Mouse (Mus musculus) midbrain, embryonic 12.5 days (tissue): ENCODE measurements around the gene Rftn1. TPM values are rescaled to one million over a fixed set of nuclear protein-coding genes. Genes with fewer than 3 reads are reported as not detected.

Experiments used
- ATAC-seq: fragments of 200-750 bp; cut with Nextera tagmentation; 2 replicates; pipeline ENCODE4 v1.8.0; 2017; ENCODE audit warnings: low read depth, moderate TSS enrichment, moderate library complexity; ENCODE audit not compliant: low FRiP score
- H3K27ac ChIP-seq: fragments of 300-500 bp; sonication (generic); replicated peaks from 2 replicates; pipeline ENCODE4 v1.5.1; 2016; ENCODE audit warnings: mild to moderate bottlenecking
- H3K27me3 ChIP-seq: fragments of 300-500 bp; sonication (generic); 2 replicates; pipeline ENCODE4 v1.6.1; 2016; ENCODE audit warnings: mild to moderate bottlenecking
- H3K36me3 ChIP-seq: fragments of 300-500 bp; sonication (generic); 2 replicates; pipeline ENCODE4 v1.6.1; 2016
- H3K4me1 ChIP-seq: fragments of 300-500 bp; sonication (generic); 2 replicates; pipeline ENCODE4 v1.6.1; 2016
- H3K4me2 ChIP-seq: fragments of 300-500 bp; sonication (generic); replicated peaks from 2 replicates; pipeline ENCODE4 v1.6.1; 2016; ENCODE audit warnings: mild to moderate bottlenecking, moderate library complexity
- H3K4me3 ChIP-seq: fragments of 300-500 bp; sonication (generic); 2 replicates; pipeline ENCODE4 v1.5.1; 2016; ENCODE audit warnings: mild to moderate bottlenecking
- H3K9ac ChIP-seq: fragments of 300-500 bp; sonication (generic); replicated peaks from 2 replicates; pipeline ENCODE4 v1.6.1; 2016; ENCODE audit warnings: mild to moderate bottlenecking, moderate library complexity
- H3K9me3 ChIP-seq: fragments of 300-500 bp; sonication (generic); 2 replicates; pipeline ENCODE4 v1.6.1; 2016; ENCODE audit warnings: mild to moderate bottlenecking
- WGBS: fragments of 180-500 bp; shearing (Covaris S2); methylation state at CpG from one replicate; pipeline ENCODE4 v1.1.7; 2016; 5-methylcytosine and 5-hydroxymethylcytosine counted together
- polyA plus RNA-seq: library from polyadenylated mRNA; unstranded; fragments of >200 nt; fragmentation: Nextera tagmentation; extraction: Ambion mirVana; gene quantifications from 2 replicates; pipeline ENCODE4 v1.2.1, GENCODE M21; 2016

Gene Rftn1
- polyA plus RNA-seq, 1 experiment from 2014 or later: 4.5 TPM

DNA sequence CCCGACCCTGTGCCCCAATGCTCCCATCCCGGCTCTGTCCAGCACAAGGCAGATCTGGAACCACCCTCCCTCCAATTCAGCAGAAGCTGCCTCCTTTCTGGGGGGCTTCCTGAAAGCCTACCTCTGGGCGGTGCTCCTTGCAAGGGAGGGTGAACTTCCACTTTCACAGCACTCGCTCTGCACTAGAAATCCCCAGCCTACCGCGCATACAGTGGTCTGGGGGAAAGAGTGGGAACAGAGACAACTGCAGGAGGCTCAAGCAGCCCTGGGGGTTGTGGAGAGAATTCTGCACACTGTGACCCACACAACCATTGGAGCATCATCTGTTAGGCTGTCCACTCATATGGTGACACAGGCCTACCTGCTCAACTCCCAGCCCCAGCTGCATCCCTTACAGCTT, 30.7 kb downstream of the Rftn1 start:
- H3K9me3 ChIP-seq: 0 out of 2 replicates have a peak, but pooled peaks cover 3% of the 10 kb centered on the region
- H3K27me3 ChIP-seq: no peaks in the 10 kb centered on the region
- ATAC-seq: no peak
- H3K36me3 ChIP-seq: no peaks in the 10 kb centered on the region
- no peak overlapping the region for H3K27ac ChIP-seq
- no peaks in the 10 kb centered on the region for H3K4me1 ChIP-seq
- WGBS: 88% methylated on average over 6 of the region's 6 CpGs
- H3K4me3 ChIP-seq: no peak overlapping the region
- no peak overlapping the region for H3K9ac ChIP-seq
- no peak overlapping the region for H3K4me2 ChIP-seq

GRCm38 (mm10) chr17:50158565-50158964, 31.9 kb downstream of the Rftn1 start:
- Histone ChIP-seq H3K27ac (no peak overlapping the region), H3K27me3 (no peaks in the 10 kb centered on the region), H3K4me1 (no peaks in the 10 kb centered on the region), H3K9me3 (no peaks in the 10 kb centered on the region), H3K4me3 (no peak overlapping the region), H3K4me2 (no peak overlapping the region), H3K9ac (no peak overlapping the region), H3K36me3 (no peaks in the 10 kb centered on the region)
- no peak for ATAC-seq
- 92% methylated on average over 6 of the region's 6 CpGs for WGBS

DNA sequence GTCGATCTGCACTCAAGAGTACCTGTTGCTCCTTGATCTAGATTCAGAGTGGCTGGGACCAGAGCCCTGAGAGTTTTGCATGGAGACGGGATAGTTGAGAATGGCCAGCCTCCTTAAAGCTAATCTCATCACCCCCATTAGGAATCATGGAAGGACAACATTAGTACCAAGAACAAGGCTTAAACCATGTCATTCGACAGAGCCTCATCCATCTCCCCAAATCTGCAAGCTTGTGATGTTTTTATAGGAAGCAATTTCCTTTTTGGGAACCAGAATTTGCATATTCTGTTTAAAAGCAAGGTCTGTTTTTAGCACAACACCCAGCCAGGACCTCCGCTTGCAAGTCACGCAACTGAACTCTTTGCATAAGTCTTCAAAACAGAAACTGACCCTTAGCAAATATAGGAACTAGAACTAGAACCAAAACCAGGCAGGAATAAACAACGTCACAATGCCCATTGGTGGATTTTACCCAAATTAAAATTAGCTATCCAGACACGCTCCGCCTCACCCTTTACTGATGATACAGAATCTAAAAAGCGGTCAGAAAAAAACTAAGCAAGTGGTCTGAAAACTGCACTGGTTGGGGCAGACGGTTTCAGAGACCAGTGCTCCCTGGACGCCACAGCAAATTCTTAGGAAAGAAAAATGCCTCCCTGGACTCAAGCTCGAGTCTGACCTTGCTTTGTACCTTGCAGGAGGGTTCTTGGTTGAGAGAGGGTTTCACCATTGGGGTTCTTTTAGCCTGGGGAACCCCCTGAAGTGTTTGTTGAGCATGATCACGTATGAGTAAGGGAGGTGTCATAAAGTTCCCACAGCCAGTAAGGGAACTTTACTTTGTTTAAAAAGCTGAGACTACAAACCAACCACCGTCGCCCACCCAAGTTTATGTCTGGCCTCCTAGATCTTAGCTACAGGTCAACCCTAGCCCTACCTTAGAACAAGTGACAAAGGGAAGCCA, 33.0 kb downstream of the Rftn1 start:
- H3K9me3 ChIP-seq: no peaks in the 10 kb centered on the region
- H3K4me2 ChIP-seq: no peak overlapping the region
- no peak overlapping the region for H3K4me3 ChIP-seq
- no peak overlapping the region for H3K9ac ChIP-seq
- no peaks in the 10 kb centered on the region for H3K4me1 ChIP-seq
- H3K27me3 ChIP-seq: no peaks in the 10 kb centered on the region
- ATAC-seq: no peak
- H3K27ac ChIP-seq: no peak overlapping the region
- WGBS: 89% methylated on average over 15 of the region's 15 CpGs
- no peaks in the 10 kb centered on the region for H3K36me3 ChIP-seq

GRCm38 (mm10) chr17:50152085-50152484, 38.4 kb downstream of the Rftn1 start:
- H3K9me3 ChIP-seq: no peaks in the 10 kb centered on the region
- H3K4me1 ChIP-seq: peaks cover 13% of the 10 kb centered on the region
- 89% methylated on average over 5 of the region's 5 CpGs for WGBS
- no peak overlapping the region for H3K9ac ChIP-seq
- no peak for ATAC-seq
- no peaks in the 10 kb centered on the region for H3K36me3 ChIP-seq
- no peak overlapping the region for H3K4me2 ChIP-seq
- no peaks in the 10 kb centered on the region for H3K27me3 ChIP-seq
- no peak overlapping the region for H3K27ac ChIP-seq
- H3K4me3 ChIP-seq: no peak overlapping the region

- Histone ChIP-seq H3K9ac (no peak overlapping the region), H3K4me2 (no peak overlapping the region), H3K4me3 (no peak overlapping the region), H3K36me3 (no peaks in the 10 kb centered on the region), H3K27ac (no peak overlapping the region), H3K9me3 (no peaks in the 10 kb centered on the region), H3K4me1 (peaks cover 13% of the 10 kb centered on the region), H3K27me3 (no peaks in the 10 kb centered on the region)
- WGBS: 61% methylated on average over 7 of the region's 7 CpGs
- ATAC-seq: no peak; the same call in 1 of the 2 replicates
These were observed 39.2 kb downstream of the Rftn1 start for GRCm38 (mm10) chr17:50151208-50151723.

- ATAC-seq: peak; percentile 44; the same call in 1 of the 2 replicates
- WGBS: 67% methylated on average over 16 of the region's 16 CpGs
- Histone ChIP-seq H3K27me3 (no peaks in the 10 kb centered on the region), H3K27ac (peak overlapping the region; percentile 46; the same call in 1 of the 2 replicates), H3K4me2 (no peak overlapping the region), H3K9ac (no peak overlapping the region), H3K9me3 (no peaks in the 10 kb centered on the region), H3K4me1 (peaks cover 13% of the 10 kb centered on the region), H3K4me3 (no peak overlapping the region), H3K36me3 (no peaks in the 10 kb centered on the region)
These were observed 39.9 kb downstream of the Rftn1 start for GRCm38 (mm10) chr17:50150416-50151207.

DNA sequence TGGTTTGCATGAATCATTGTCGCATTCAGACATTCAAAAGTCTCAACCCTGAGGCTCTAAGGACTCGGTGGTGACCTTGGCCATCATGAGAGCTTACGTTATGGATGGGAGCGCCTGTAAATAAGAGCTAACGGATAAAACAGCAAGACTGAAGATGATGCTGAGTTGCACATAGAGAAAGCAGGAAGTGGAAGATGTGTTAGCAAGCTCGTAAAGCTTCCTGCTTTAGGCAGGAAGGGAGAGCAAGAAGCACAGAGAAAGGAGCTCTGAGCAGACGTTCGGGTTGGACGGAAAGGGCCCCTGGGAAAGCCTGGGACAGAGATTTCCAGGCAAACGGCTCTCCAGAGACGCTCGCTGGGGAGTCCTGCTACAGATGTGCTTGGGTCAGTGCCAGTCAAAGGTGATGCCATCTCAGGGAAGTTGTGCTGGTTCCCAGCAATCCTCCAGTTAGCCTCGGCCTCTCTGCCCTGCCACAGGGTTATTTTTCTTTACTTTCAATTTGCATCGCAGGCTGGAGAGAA, 40.7 kb downstream of the Rftn1 start:
- H3K4me2 ChIP-seq: no peak overlapping the region
- no peaks in the 10 kb centered on the region for H3K36me3 ChIP-seq
- H3K4me1 ChIP-seq: peaks cover 13% of the 10 kb centered on the region
- ATAC-seq: 0 out of 2 replicates have a peak, but pooled peaks have one; percentile 23
- no peaks in the 10 kb centered on the region for H3K27me3 ChIP-seq
- H3K9me3 ChIP-seq: no peaks in the 10 kb centered on the region
- no peak overlapping the region for H3K9ac ChIP-seq
- 76% methylated on average over 14 of the region's 14 CpGs for WGBS
- H3K4me3 ChIP-seq: no peak overlapping the region
- H3K27ac ChIP-seq: peak overlapping the region; percentile 46

DNA sequence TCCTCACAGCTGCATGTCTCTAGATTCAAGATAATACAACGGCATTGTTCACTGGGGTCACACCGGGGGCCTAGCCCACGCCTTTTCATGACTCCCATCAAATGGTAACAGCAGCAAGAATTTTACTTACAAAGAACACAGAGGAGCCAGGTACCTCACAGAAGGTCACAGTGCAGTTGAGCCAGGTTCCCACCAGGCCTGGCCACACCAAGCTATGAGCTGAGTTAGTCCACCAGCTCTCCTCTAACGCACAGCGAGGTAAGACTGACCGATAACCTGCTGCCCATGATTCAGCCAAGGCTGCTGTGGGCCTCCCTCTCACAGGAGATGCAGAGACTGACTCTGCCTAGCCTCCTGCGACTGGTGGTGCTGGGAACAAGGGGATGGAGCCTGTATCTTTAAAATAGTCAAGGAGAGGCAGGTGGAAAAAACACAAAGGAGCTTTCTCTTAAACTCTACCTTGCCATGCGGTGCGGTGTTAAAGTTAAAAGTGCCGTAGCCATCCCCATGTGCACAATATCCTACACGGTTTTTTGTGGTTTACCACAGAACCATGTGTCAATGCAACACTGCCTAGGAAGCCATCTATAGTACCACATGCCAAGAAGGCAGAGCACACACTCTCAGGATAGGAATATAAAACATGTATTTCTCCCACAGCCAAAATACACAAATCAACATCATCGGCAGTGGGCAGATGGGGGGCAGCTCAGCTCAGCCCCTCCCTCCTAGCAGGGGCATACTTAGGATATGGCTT, 42.5 kb downstream of the Rftn1 start:
- Histone ChIP-seq H3K4me2 (no peak overlapping the region), H3K4me3 (no peak overlapping the region), H3K36me3 (no peaks in the 10 kb centered on the region), H3K9ac (no peak overlapping the region), H3K27me3 (no peaks in the 10 kb centered on the region), H3K4me1 (peaks cover 13% of the 10 kb centered on the region), H3K27ac (no peak overlapping the region), H3K9me3 (no peaks in the 10 kb centered on the region)
- WGBS: 93% methylated on average over 12 of the region's 12 CpGs
- ATAC-seq: no peak

- WGBS: 94% methylated on average over 10 of the region's 10 CpGs
- H3K9ac ChIP-seq: no peak overlapping the region
- H3K4me1 ChIP-seq: no peaks in the 10 kb centered on the region
- no peaks in the 10 kb centered on the region for H3K36me3 ChIP-seq
- no peak overlapping the region for H3K27ac ChIP-seq
- H3K27me3 ChIP-seq: no peaks in the 10 kb centered on the region
- no peak for ATAC-seq
- no peak overlapping the region for H3K4me3 ChIP-seq
- no peak overlapping the region for H3K4me2 ChIP-seq
- no peaks in the 10 kb centered on the region for H3K9me3 ChIP-seq
These were observed 47.1 kb downstream of the Rftn1 start for GRCm38 (mm10) chr17:50143354-50143753.

DNA sequence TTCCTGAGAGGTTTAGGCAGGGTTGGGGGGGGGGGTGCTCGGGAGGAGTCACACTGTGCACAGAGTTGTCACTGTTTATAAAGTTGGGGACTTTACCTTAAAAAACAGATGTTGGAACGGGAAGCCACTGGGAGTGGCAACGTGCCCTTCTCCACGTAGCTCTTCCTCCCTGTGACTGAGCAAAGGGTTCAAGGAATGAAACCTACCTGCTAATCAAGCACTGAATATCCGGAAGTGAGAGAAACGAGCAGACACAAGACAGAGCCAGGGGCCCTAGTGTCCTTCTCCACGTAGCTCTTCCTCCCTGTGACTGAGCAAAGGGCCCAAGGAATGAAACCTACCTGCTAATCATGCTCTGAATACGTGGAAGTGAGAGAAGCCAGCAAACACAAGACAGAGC, 47.9 kb downstream of the Rftn1 start:
- 74% methylated on average over 8 of the region's 8 CpGs for WGBS
- Histone ChIP-seq H3K4me1 (no peaks in the 10 kb centered on the region), H3K9ac (no peak overlapping the region), H3K27me3 (no peaks in the 10 kb centered on the region), H3K36me3 (no peaks in the 10 kb centered on the region), H3K4me3 (no peak overlapping the region), H3K27ac (no peak overlapping the region), H3K9me3 (no peaks in the 10 kb centered on the region), H3K4me2 (no peak overlapping the region)
- ATAC-seq: no peak

DNA sequence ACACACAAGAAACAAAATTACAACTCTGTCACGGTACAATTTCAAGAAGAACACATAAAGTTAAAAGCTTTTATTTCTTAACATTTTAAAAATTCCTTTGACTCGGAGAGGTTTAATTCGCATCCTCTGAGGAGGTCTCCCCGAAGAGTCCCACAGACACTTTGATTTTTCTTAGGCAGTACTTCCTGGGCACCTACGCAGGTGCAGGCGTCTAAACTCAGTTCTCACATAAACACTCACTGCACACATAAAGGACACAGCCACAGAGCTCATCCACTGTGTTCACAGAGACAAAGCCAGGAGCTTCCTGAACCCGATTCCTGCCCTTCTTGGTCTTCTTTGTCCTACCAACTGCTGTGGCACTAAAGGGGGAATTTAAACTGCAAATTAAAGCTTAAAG, 48.3 kb downstream of the Rftn1 start:
- Histone ChIP-seq H3K27me3 (no peaks in the 10 kb centered on the region), H3K9ac (no peak overlapping the region), H3K36me3 (no peaks in the 10 kb centered on the region), H3K27ac (no peak overlapping the region), H3K4me3 (no peak overlapping the region), H3K4me2 (no peak overlapping the region), H3K4me1 (no peaks in the 10 kb centered on the region), H3K9me3 (no peaks in the 10 kb centered on the region)
- ATAC-seq: no peak
- 83% methylated on average over 7 of the region's 7 CpGs for WGBS
